Mouse (Mus musculus) ES-E14 (cell line): Measurements from ENCODE around the gene Olfr1291-ps1. TPM values are rescaled to one million over a fixed set of nuclear protein-coding genes. Genes with fewer than 3 reads are reported as not detected.

ENCODE experiments used
- DNase-seq: peaks from one replicate; pipeline ENCODE4 v3.0.0-alpha.2; 2013; ENCODE audit warnings: low read depth, low spot score
- H3K27ac ChIP-seq: 2 replicates; pipeline ENCODE4 v1.5.1; 2012; ENCODE audit warnings: low read depth, mild to moderate bottlenecking, low read length, moderate library complexity, mixed read lengths; ENCODE audit not compliant: poor library complexity, insufficient read depth, severe bottlenecking
- H3K36me3 ChIP-seq: 2 replicates; pipeline ENCODE4 v1.6.1; 2012; ENCODE audit warnings: mild to moderate bottlenecking, low read length, moderate library complexity, mixed read lengths; ENCODE audit not compliant: control insufficient read depth, poor library complexity, insufficient read depth, severe bottlenecking
- H3K4me1 ChIP-seq, 2 experiments: fragments of 150-350 bp in 1 of 2; sonication (generic) in 1 of 2; 2 replicates each; pipeline ENCODE4 v1.6.1; 2012; ENCODE audit warnings: low read length in 2 of 2, mild to moderate bottlenecking in 1 of 2, mixed read lengths in 1 of 2; ENCODE audit not compliant: control insufficient read depth in 2 of 2, insufficient read depth in 2 of 2, poor library complexity in 1 of 2
- H3K4me3 ChIP-seq, 2 experiments: fragments of 150-350 bp in 1 of 2; sonication (generic) in 1 of 2; 2 replicates each; pipeline ENCODE4 v1.5.1; 2012; ENCODE audit warnings: low read length in 2 of 2, low read depth in 1 of 2, mild to moderate bottlenecking in 1 of 2, mixed read lengths in 1 of 2; ENCODE audit not compliant: insufficient read depth in 1 of 2, poor library complexity in 1 of 2, severe bottlenecking in 1 of 2
- H3K9ac ChIP-seq: 2 replicates; pipeline ENCODE4 v1.6.1; 2012; ENCODE audit warnings: low read depth, mild to moderate bottlenecking, low read length, mixed read lengths; ENCODE audit not compliant: poor library complexity, insufficient read depth, severe bottlenecking
- H3K9me3 ChIP-seq: fragments of 150-350 bp; sonication (generic); 2 replicates; pipeline ENCODE4 v1.6.1; 2012; ENCODE audit warnings: low read depth, mild to moderate bottlenecking, low read length; ENCODE audit not compliant: control insufficient read depth, insufficient read depth
- CHD2 ChIP-seq: IDR thresholded peaks from 2 replicates; pipeline ENCODE4 v1.6.1; 2014; ENCODE audit warnings: mild to moderate bottlenecking, low read depth, low read length, inconsistent platforms
- HCFC1 ChIP-seq: IDR thresholded peaks from 2 replicates; pipeline ENCODE4 v1.6.1; 2012; ENCODE audit warnings: low read length, inconsistent platforms, borderline replicate concordance; ENCODE audit not compliant: insufficient read depth
- MAFK ChIP-seq: IDR thresholded peaks from 2 replicates; pipeline ENCODE4 v1.6.1; 2014; ENCODE audit warnings: mild to moderate bottlenecking, low read depth, low read length, inconsistent platforms; ENCODE audit not compliant: insufficient read depth
- ZC3H11A ChIP-seq: IDR thresholded peaks from 2 replicates; pipeline ENCODE4 v1.6.1; 2012; ENCODE audit warnings: low read depth, mild to moderate bottlenecking, inconsistent platforms, low read length, borderline replicate concordance
- ZNF384 ChIP-seq: IDR thresholded peaks from 2 replicates; pipeline ENCODE4 v1.6.1; 2012; ENCODE audit warnings: low read depth, low read length, inconsistent platforms
- in situ Hi-C, 2 experiments: fragments of 600-800 bp; cut with MboI; formaldehyde crosslinking; loops; one replicate each; pipeline ENCODE4 v1.15.1; 2025; ENCODE audit warnings: low sequenced_read_pairs in 2 of 2, inconsistent platforms in 1 of 2; ENCODE audit not compliant: unreplicated experiment in 2 of 2
- total RNA-seq: library from RNA; depleted of rRNA; stranded (reverse); fragments of 300-350 nt; gene quantifications from 2 replicates; pipeline ENCODE4 v1.2.3, GENCODE M21; 2012; rRNA removed

The Olfr1291-ps1 gene
- total RNA-seq, 1 experiment: not detected

GRCm38 (mm10) chr2:111517451-111517850 is 20.5 kb downstream of the Olfr1291-ps1 start:
- in situ Hi-C loops: no loop called here
- Histone ChIP-seq H3K4me3 (peak overlapping the region in 1 of 2 experiments; percentile 10; a peak in 1 of 4 replicates), H3K4me1 (peaks cover 0 to 3% of the 10 kb centered on the region in 2 experiments; a peak in 2 of 4 replicates), H3K9me3 (no peaks in the 10 kb centered on the region), H3K36me3 (no peaks in the 10 kb centered on the region), H3K9ac (no peak overlapping the region), H3K27ac (no peak overlapping the region)
- TF ChIP-seq ZNF384 (no peak), ZC3H11A (no peak), MAFK (no peak), HCFC1 (no peak), CHD2 (no peak)
- no peak for DNase-seq

- DNase-seq: no peak
- H3K27ac ChIP-seq: no peak within 1 kb of the TSS
- no peaks in the 10 kb centered on the region for H3K4me1 ChIP-seq
- TF ChIP-seq HCFC1 (no peak), ZNF384 (no peak), MAFK (no peak), ZC3H11A (no peak), CHD2 (no peak)
- in situ Hi-C loops: no loop called here
- H3K36me3 ChIP-seq: no peaks in the 10 kb centered on the region
- H3K9ac ChIP-seq: no peak within 1 kb of the TSS
- no peaks in the 10 kb centered on the region for H3K9me3 ChIP-seq
- H3K4me3 ChIP-seq: no peak within 1 kb of the TSS
Measured at GRCm38 (mm10) chr2:111524903-111525302, 27.9 kb downstream of the Olfr1291-ps1 start, which contains the start of gene Olfr1293-ps. Gene Olfr1293-ps, plus strand, starts transcription at chr2:111525203.

DNA sequence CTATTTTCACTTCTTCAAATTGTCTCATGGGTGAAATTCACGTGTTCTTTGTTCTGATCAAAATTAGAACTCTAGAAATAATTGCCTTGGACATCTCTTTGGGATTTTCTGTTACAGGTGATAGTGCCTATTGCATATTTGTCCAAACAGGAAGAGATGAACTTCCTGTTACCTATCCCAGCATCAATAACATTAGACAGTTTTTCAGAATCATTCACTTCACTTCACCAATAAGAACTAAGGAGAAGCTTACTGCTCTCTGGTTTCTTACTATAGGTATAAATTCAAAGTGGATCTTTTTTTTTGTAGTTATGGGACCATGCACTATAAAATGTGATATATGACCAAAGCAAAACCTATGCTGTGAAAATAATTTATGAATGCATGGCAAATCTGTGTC is 43.2 kb downstream of the Olfr1291-ps1 start, which contains the start of gene Olfr1294:
Olfr1294 (minus strand) TSS at position 101 of the 400 bp plus-strand sequence.
- Histone ChIP-seq H3K4me3 (no peak within 1 kb of the TSS), H3K9ac (no peak within 1 kb of the TSS), H3K9me3 (no peaks in the 10 kb centered on the region), H3K27ac (no peak within 1 kb of the TSS), H3K36me3 (no peaks in the 10 kb centered on the region), H3K4me1 (no peaks in the 10 kb centered on the region)
- no peak for DNase-seq
- TF ChIP-seq ZNF384 (no peak), MAFK (no peak), HCFC1 (no peak), CHD2 (no peak), ZC3H11A (no peak)
- in situ Hi-C loops: no loop called here

Other genes starting within 250 kb of the Olfr1291-ps1 start
- gene Olfr1276, start 242.7 kb upstream of the Olfr1291-ps1 start, total RNA-seq: not detected in 2 replicates
- gene Olfr1277, start 223.1 kb upstream of the Olfr1291-ps1 start, total RNA-seq: 0.09 and 0.32 TPM in 2 replicates
- gene Olfr1278, start 207.0 kb upstream of the Olfr1291-ps1 start, total RNA-seq: not detected in 2 replicates
- gene Olfr1279, start 196.5 kb upstream of the Olfr1291-ps1 start, total RNA-seq: not detected in 2 replicates
- gene Olfr1280, start 183.2 kb upstream of the Olfr1291-ps1 start, total RNA-seq: not detected in 2 replicates
- not detected in 2 replicates for gene Olfr1281, start 170.7 kb upstream of the Olfr1291-ps1 start, total RNA-seq
- not detected in 2 replicates for gene Olfr1282, start 161.1 kb upstream of the Olfr1291-ps1 start, total RNA-seq
- gene Olfr1283, start 130.4 kb upstream of the Olfr1291-ps1 start, total RNA-seq: not detected in 2 replicates
- gene Olfr1284, start 121.7 kb upstream of the Olfr1291-ps1 start, total RNA-seq: not detected in 2 replicates
- not detected in 2 replicates for gene Olfr1286, start 74.1 kb upstream of the Olfr1291-ps1 start, total RNA-seq
- gene Olfr1287, start 48.0 kb upstream of the Olfr1291-ps1 start, total RNA-seq: not detected in 2 replicates
- not detected in 2 replicates for gene Olfr1288, start 23.1 kb upstream of the Olfr1291-ps1 start, total RNA-seq
- not detected in 2 replicates for gene Olfr1289, start 16.4 kb upstream of the Olfr1291-ps1 start, total RNA-seq
- gene Olfr1290, start 3.4 kb upstream of the Olfr1291-ps1 start, total RNA-seq: 0.13 TPM in 1 of 2 replicates, not detected in the other
- gene Olfr1293-ps, start 28.0 kb downstream of the Olfr1291-ps1 start, total RNA-seq: not detected in 2 replicates
- not detected in 2 replicates for gene Olfr1294, start 43.1 kb downstream of the Olfr1291-ps1 start, total RNA-seq
- not detected in 2 replicates for gene Olfr1295, start 72.5 kb downstream of the Olfr1291-ps1 start, total RNA-seq
- gene Olfr1297, start 129.3 kb downstream of the Olfr1291-ps1 start, total RNA-seq: not detected in 2 replicates
- gene Olfr1298, start 152.0 kb downstream of the Olfr1291-ps1 start, total RNA-seq: not detected in 2 replicates
- not detected in 2 replicates for gene Olfr1299, start 164.2 kb downstream of the Olfr1291-ps1 start, total RNA-seq